Mouse (Mus musculus): ENCODE data around the gene Irf2bpl. TPM values are rescaled to one million over a fixed set of nuclear protein-coding genes. Genes with fewer than 3 reads are reported as not detected.
A peak's percentile ranks its signal among the peaks of the same experiment; 100 is the strongest.

The Irf2bpl gene
- total and polyA plus RNA-seq, 3 experiments, result 7.0 to 19.6 (median 12.1) TPM

GRCm38 (mm10) chr12:86905876-86906275, 21.3 kb upstream of the Irf2bpl start:
- Histone ChIP-seq H3K4me1 (ENCODE audit: control insufficient read depth in 1 of 2, insufficient read depth in 2 of 2) (peaks cover 7 to 23% of the 10 kb centered on the region in 2 experiments), H3K4me3 (replicated peaks in 1 of 3; ENCODE audit: low read depth in 2 of 3, low read length in 2 of 3, poor library complexity in 1 of 3) (peak overlapping the region in 1 of 3 experiments; percentile 2), H3K27ac (ENCODE audit: insufficient read depth, low read depth) (peak overlapping the region; percentile 2; the same call in 1 of the 2 replicates), H3K4me2 (ENCODE audit: insufficient read depth, low read depth, poor library complexity, severe bottlenecking) (no peak overlapping the region), H3K9me3 (replicated peaks; ENCODE audit: low read length) (no peaks in the 10 kb centered on the region), H3K79me2 (replicated peaks; ENCODE audit: control insufficient read depth, extremely low read depth, insufficient read depth, poor library complexity, severe bottlenecking) (no peaks in the 10 kb centered on the region), H3K9ac (ENCODE audit: insufficient read depth, low read depth) (no peak overlapping the region; the same call in 1 of the 2 replicates), H3K36me3 (replicated peaks in 1 of 2; ENCODE audit: control insufficient read depth in 1 of 2, insufficient read depth in 1 of 2, low read length in 1 of 2) (peaks cover 0 to 9% of the 10 kb centered on the region in 2 experiments), H3K27me3 (replicated peaks) (no peaks in the 10 kb centered on the region)
- TF ChIP-seq ELF1 (IDR thresholded peaks at IDR 0.05; ENCODE audit: low read depth, low read length) (no peak), GABPA (IDR thresholded peaks at IDR 0.05; ENCODE audit: insufficient replicate concordance, low read depth, low read length) (no peak), MXI1 (IDR thresholded peaks at IDR 0.05; ENCODE audit: low read depth, low read length) (no peak), CHD2 (IDR thresholded peaks at IDR 0.05; ENCODE audit: low read length) (no peak), E2F4 (IDR thresholded peaks at IDR 0.05; ENCODE audit: insufficient replicate concordance, low read depth, low read length) (no peak), ZNF384 (IDR thresholded peaks at IDR 0.05; ENCODE audit: low read depth, low read length) (no peak), USF1 (IDR thresholded peaks at IDR 0.05; ENCODE audit: low read depth, low read length) (no peak), NELFE (IDR thresholded peaks at IDR 0.05; ENCODE audit: low read depth, low read length) (no peak), KAT2A (IDR thresholded peaks at IDR 0.05; ENCODE audit: insufficient replicate concordance, low read length) (no peak), JUND (conservative IDR thresholded peaks at IDR 0.05; ENCODE audit: low read depth, low read length) (no peak), MYC (IDR thresholded peaks at IDR 0.05; ENCODE audit: low read depth, low read length) (no peak), HCFC1 (IDR thresholded peaks at IDR 0.05; ENCODE audit: low read depth, low read length) (no peak), UBTF (IDR thresholded peaks at IDR 0.05; ENCODE audit: low read depth, low read length) (no peak), POLR2A (IDR thresholded peaks at IDR 0.05; ENCODE audit: low read depth, low read length) (no peak), PAX5 (IDR thresholded peaks at IDR 0.05; ENCODE audit: low read length) (no peak)
- no peak for DNase-seq (ENCODE audit: extremely low read depth)
- dilution Hi-C loops (cut with MboI; ENCODE audit: extremely low pct_ligation_motif_present, extremely low pct_unique_long_range_greater_than_20kb, low sequenced_read_pairs), result no loop called here
- in situ Hi-C loops (cut with MboI; ENCODE audit: low pct_ligation_motif_present, low pct_unique_long_range_greater_than_20kb, low sequenced_read_pairs), result loop anchor here (5.0 kb wide), 1 partner anchor 109 kb away; no protein-coding TSS in a partner anchor

- Histone ChIP-seq H3K4me2 (ENCODE audit: insufficient read depth, low read depth, poor library complexity, severe bottlenecking) (0 out of 2 replicates have a peak overlapping the region, but pooled peaks have one; percentile 9), H3K9ac (ENCODE audit: insufficient read depth, low read depth) (no peak overlapping the region), H3K27ac (ENCODE audit: insufficient read depth, low read depth) (no peak overlapping the region; the same call in 1 of the 2 replicates), H3K27me3 (replicated peaks) (no peaks in the 10 kb centered on the region), H3K36me3 (replicated peaks in 1 of 2; ENCODE audit: control insufficient read depth in 1 of 2, insufficient read depth in 1 of 2, low read length in 1 of 2) (peaks cover 0 to 9% of the 10 kb centered on the region in 2 experiments), H3K4me1 (ENCODE audit: control insufficient read depth in 1 of 2, insufficient read depth in 2 of 2) (peaks cover 9 to 26% of the 10 kb centered on the region in 2 experiments), H3K9me3 (replicated peaks; ENCODE audit: low read length) (no peaks in the 10 kb centered on the region), H3K79me2 (replicated peaks; ENCODE audit: control insufficient read depth, extremely low read depth, insufficient read depth, poor library complexity, severe bottlenecking) (no peaks in the 10 kb centered on the region), H3K4me3 (replicated peaks in 1 of 3; ENCODE audit: low read depth in 2 of 3, low read length in 2 of 3, poor library complexity in 1 of 3) (no peak overlapping the region)
- dilution Hi-C loops (cut with MboI; ENCODE audit: extremely low pct_ligation_motif_present, extremely low pct_unique_long_range_greater_than_20kb, low sequenced_read_pairs), result no loop called here
- TF ChIP-seq GABPA (IDR thresholded peaks at IDR 0.05; ENCODE audit: insufficient replicate concordance, low read depth, low read length) (no peak), MYC (IDR thresholded peaks at IDR 0.05; ENCODE audit: low read depth, low read length) (0 out of 2 replicates have a peak, but pooled peaks have one; percentile 23), NELFE (IDR thresholded peaks at IDR 0.05; ENCODE audit: low read depth, low read length) (peak; percentile 22; the same call in 1 of the 2 replicates), JUN (IDR thresholded peaks at IDR 0.05; ENCODE audit: insufficient read depth, low read depth, low read length) (no peak), ZC3H11A (IDR thresholded peaks at IDR 0.05; ENCODE audit: low read depth, low read length) (no peak), CTCF (conservative IDR thresholded peaks at IDR 0.05 in 1 of 2, IDR thresholded peaks at IDR 0.05 in 1 of 2; ENCODE audit: low read depth in 2 of 2, low read length in 2 of 2) (peak; percentile 83), BHLHE40 (IDR thresholded peaks at IDR 0.05; ENCODE audit: low read depth, low read length) (no peak), IRF4 (IDR thresholded peaks at IDR 0.05; ENCODE audit: low read depth, low read length) (0 out of 2 replicates have a peak, but pooled peaks have one; percentile 32), MAX (IDR thresholded peaks at IDR 0.05; ENCODE audit: low read length) (no peak), EP300 (IDR thresholded peaks at IDR 0.05; ENCODE audit: low read length) (no peak), SMC3 (IDR thresholded peaks at IDR 0.05; ENCODE audit: low read depth, low read length) (peak; percentile 88), TBP (conservative IDR thresholded peaks at IDR 0.05; ENCODE audit: low read depth, low read length) (no peak), RAD21 (IDR thresholded peaks at IDR 0.05; ENCODE audit: low read depth, low read length) (peak; percentile 62)
- peak; percentile 59 for DNase-seq (ENCODE audit: extremely low read depth)
- in situ Hi-C loops (cut with MboI; ENCODE audit: low pct_ligation_motif_present, low pct_unique_long_range_greater_than_20kb, low sequenced_read_pairs), result loop anchor here (5.0 kb wide), 1 partner anchor 108 kb away; no protein-coding TSS in a partner anchor
Measured at GRCm38 (mm10) chr12:86905203-86905602, 20.6 kb upstream of the Irf2bpl start.

Data from CH12.LX (cell line).